Mouse (Mus musculus) frontal cortex, postnatal 25 days (tissue): ENCODE measurements around the gene Hpca.

Experiments
- DNase-seq, 2 experiments: peaks; one replicate each; pipeline ENCODE4 v3.0.0; 2022; ENCODE audit warnings: low spot score in 2 of 2

Hpca gene

DNA sequence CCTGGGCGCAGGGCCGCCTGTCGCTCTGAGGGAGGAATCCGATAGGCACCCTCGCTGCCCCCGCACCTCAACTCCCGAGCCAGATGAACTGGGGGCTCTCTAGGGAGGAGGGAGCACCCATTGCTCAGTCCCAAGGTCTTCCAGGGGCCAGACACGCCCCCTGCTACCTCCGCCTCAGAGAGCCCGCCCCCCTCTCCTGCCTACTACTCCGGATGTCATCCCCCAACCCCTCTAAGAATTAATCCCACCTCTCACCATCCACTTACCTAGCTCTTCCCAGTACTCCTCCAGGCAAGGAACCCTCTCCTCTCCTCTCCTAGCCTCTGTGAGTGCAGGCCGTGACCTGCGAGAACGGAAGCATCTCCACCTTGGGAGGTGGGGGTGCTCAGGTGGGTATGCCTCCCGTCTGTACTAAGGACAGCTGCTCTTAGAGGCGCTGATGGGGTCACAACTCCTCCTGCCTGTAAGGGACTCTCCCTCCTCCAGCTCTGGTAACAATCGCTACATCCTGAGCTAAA is at the start of gene Hpca:
Hpca (minus strand) TSS at position 468 of the 518 bp plus-strand sequence.
- no peak for DNase-seq

- DNase-seq: no peak
These were observed 39.9 kb upstream of the Hpca start for GRCm38 (mm10) chr4:129161581-129162255.

- DNase-seq: no peak
These were observed 39.2 kb upstream of the Hpca start for GRCm38 (mm10) chr4:129161076-129161475.

DNA sequence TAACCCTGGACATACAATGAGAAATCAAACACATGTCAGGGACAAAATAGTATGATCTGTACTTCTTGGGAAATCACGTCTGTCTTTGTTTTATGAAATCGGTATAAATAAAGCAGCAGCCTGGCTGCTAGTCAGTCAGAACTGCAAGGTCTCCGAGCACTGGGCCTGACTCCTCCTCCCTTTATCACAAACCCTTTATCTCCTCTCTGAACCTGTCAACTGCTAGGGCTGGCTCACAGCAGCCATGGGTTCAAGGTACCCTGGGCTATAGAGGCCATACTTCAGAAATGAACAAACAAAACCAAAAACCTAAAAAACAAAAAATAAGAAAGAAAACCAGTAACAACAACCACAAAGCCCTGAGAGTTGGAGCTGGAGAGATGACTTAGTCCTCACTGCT is 36.7 kb upstream of the Hpca start:
- no peak for DNase-seq

- DNase-seq: no peak
These were observed 35.7 kb upstream of the Hpca start for GRCm38 (mm10) chr4:129157541-129157940.

- DNase-seq: no peak
These were observed 29.5 kb upstream of the Hpca start for GRCm38 (mm10) chr4:129151276-129151811.

- DNase-seq: no peak
These were observed 27.5 kb upstream of the Hpca start for GRCm38 (mm10) chr4:129149321-129149720.

DNA sequence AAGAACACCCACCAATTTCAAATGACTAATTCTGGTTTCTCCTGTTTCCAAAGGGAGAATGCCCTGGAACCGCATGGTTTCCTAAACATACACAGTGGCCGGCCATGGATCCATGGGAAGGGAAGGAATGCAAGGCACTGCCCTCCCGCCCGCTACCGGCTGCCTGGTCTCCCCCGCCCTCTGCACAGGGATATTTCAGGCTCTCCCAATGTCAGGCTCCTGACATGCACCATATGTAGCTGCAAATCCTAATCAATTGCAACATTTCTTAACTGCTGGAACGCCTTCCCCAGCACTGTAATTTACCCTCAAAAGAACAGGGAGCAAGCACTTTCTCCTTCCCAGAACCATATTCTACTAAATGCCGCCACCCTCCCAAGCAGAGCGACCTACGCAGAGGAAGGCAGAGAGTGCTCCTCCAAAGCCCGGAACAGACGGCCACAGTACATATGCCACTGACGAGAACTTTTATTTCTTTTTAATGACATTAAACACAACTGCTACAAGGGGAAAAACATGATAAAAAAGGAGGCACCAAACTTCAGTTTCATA is 25.8 kb upstream of the Hpca start:
- no peak for DNase-seq

DNA sequence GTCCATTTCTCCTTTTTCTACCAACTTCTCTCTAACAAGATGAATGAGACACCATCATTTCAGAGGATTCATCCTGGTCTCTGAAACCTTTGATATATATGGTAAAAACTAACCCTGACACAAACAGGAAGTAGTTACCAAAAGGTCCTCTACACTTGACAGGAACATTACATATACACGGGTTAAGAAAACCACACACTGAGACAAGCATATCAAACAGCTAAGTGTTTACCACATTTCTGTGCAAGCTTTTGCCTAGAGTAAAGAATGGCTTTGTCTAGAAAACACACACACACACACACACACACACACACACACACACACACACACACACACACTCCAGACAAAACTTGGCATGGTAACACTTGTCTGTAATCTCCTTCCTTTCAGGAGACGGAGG is 24.6 kb upstream of the Hpca start:
- DNase-seq: no peak

- DNase-seq: no peak
These were observed 24.1 kb upstream of the Hpca start for GRCm38 (mm10) chr4:129145943-129146342.

GRCm38 (mm10) chr4:129145411-129145810 is 23.6 kb upstream of the Hpca start:
- no peak for DNase-seq

DNA sequence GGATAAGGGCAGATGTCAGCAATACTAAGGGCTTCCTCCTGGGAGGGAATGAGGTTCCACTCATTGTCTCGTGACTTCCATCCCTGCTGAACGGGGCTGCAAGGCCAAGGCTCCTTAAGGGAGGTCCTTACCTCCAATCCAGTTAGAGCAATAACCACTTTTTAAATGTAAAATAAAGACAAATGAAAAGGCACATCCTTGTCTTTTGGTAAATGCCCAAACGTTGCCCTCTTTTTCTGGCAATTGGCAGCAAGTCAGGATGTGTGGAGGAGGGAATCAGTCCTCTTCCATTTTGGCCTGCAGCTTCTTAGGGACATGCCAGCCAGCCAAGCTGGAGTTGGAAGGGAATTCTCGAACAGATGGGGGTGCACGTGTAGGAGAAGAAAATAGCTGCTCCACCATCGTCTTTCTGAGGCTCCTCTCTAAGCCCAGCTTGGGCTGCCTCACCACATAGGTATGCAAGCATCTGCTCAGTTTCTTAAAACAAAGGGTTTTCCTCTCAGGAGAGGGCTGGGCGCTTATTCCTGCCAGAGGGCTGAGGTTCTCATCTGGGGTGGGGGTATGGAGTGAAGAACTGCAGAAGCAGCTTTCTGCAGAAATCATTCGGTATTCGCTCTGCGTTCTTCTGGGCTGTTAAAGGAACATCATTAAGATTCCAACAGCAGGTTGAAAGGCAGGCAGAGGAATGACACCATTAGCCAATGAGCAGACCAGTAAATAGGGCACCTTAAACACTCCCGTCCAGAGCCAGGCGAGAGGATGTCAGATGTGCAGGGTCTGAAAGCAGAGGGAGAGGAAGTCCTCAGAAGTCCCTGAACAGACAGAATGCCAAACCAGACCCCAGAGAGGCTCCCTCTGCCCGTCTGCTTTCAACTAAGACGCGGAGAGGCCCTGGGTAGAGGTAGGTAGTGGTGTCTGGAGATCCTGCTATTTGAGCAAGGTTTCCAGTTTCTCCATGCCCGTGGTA is 22.8 kb upstream of the Hpca start:
- peak; percentile 58 to 73 for DNase-seq

DNA sequence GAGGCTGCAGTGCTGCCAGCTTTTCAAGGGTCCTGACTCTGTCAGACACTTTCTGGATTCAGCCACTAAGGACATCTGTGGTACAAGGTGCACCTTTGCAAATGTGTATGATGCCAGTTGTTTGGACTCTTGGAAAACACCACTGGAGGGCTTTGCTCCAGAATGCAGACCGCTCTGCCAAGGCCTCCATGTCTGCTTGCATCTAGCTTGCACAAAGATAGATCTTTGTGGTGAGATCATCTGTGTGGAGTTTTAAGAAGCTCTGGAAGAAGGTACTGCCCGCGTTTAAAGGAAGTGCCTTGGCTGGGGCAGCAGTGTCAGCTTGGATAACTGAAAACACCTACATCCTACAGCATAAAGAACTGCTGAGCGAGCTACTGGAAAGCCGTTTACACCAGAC is 21.7 kb upstream of the Hpca start:
- DNase-seq: no peak

DNA sequence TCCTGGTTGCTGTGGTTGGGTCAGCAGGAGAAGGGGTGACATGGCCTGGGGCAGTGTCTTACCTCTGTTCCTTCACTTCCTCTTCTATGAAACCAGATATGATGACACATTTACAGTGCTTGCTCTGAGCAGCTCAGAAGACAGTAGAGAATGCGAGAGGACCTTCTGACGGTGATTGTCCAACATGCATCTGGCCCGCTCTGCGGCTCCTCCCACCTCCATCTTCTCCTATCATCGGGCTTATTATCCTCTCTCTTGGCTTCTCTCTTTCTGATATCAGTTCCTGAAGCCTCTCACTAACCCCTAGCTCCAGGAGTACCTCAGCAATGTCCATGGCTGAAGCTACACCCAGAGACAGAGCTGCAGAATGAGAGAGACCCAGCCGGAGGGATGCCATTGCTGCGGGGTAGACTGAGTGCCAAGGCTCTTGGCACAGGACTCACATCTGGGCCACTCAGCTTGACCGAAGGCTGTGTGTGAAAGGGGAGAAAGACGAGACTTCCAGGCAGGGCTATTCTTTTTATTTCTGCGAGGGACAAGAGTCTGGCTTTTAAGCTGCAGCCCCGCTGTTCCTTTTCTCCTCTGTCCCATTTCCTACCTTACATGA is 20.7 kb upstream of the Hpca start:
- DNase-seq: no peak

DNA sequence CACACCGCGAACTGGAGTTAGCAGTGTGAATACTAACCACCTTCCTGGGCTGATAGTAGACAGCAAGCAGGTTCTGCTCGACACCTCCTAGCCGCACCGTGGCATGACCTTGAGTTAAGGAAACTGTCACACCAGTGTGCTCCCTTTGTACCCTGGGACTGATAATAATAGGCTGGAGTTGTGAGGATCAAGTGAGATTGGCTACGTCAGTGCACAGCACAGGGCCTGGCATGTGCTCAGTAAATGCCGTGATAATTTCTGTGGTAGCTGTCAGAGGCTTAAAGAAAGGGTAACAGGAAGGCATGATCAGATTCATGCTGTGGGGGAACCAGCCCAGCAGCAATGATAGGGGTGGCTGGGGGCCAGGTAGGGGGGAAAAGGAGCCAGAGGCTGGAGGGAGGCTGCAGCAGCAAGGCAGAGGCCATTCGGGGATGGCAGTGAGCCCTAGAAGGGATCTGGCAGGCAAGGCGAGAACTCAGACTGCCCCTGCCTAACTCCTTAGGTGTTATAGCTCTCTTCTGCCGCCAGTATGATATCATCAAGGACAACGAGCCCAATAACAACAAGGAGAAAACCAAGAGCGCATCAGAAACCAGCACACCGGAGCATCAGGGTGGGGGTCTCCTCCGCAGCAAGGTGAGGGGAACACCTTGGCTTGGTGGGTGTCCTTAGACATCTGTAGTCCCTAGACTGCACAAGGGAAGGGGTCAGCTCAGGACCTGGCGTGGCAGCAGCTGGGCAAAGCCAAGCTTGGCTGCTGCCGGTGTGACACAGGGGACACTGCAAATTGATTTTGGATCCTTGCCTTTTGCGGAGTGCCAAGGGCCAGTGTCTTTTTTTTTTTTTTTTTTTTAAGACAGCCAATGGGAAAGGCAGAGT is 20.0 kb upstream of the Hpca start:
- no peak for DNase-seq

DNA sequence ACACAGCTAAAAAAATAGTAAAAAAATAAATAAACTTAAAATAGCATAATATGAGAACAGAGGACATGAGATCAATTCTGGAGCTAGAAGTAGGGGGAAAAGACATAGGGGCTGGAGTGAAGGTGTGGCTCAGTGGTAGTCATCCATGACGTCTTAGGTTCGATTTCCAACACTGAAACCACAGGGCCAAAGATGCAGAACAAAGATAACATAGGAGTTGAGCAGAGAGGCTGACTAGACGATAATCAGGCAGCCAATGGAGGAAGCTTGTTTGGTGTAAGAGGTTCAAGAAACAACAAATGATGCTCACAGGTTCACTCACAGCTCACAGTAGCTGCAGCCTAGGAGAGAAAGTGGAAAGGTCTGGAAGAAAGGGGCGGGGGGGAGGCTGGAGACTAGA is 19.0 kb upstream of the Hpca start:
- no peak for DNase-seq

- no peak for DNase-seq
These were observed 17.8 kb upstream of the Hpca start for GRCm38 (mm10) chr4:129139642-129140041.

GRCm38 (mm10) chr4:129137392-129138321 is 15.8 kb upstream of the Hpca start:
- DNase-seq: no peak

GRCm38 (mm10) chr4:129136579-129137391 is 14.9 kb upstream of the Hpca start, which contains the start of gene Fndc5:
Gene Fndc5 (plus strand): TSS chr4:129136999.
- no peak for DNase-seq
